Mouse (Mus musculus) embryonic fibroblast, embryonic 13.5 days (primary cell): ENCODE measurements around the gene Tvp23b.

Experiments
- CTCF ChIP-seq: IDR thresholded peaks from 2 replicates; pipeline ENCODE4 v1.5.1; 2011; ENCODE audit warnings: mild to moderate bottlenecking, control low read depth, low read length, moderate library complexity, borderline replicate concordance; ENCODE audit not compliant: insufficient read depth
- POLR2A ChIP-seq: IDR thresholded peaks from 2 replicates; pipeline ENCODE4 v1.6.1; 2011; ENCODE audit warnings: low read depth, mild to moderate bottlenecking, control low read depth, low read length, moderate library complexity

GRCm38 (mm10) chr11:62866685-62867084 is 12.6 kb upstream of the Tvp23b start:
- no peak for TF ChIP-seq CTCF
- TF ChIP-seq POLR2A = no peak
